Mouse (Mus musculus) sigmoid colon, adult 10 weeks (tissue): ENCODE measurements around the gene Pln. TPM values are rescaled to one million over a fixed set of nuclear protein-coding genes. Genes with fewer than 3 reads are reported as not detected.

Source experiments
- polyA plus RNA-seq: library from polyadenylated mRNA; stranded (reverse); fragments of 350-450 nt; fragmentation: Illumina TruSeq; extraction: RNeasy Lipid Tissue Mini Kit (QIAGEN cat#74804); gene quantifications from one replicate; pipeline ENCODE4 v1.2.3, GENCODE M21; 2014; ENCODE audit warnings: low read depth, low replicate concordance

Gene Pln
- polyA plus RNA-seq: 64.1 TPM

DNA sequence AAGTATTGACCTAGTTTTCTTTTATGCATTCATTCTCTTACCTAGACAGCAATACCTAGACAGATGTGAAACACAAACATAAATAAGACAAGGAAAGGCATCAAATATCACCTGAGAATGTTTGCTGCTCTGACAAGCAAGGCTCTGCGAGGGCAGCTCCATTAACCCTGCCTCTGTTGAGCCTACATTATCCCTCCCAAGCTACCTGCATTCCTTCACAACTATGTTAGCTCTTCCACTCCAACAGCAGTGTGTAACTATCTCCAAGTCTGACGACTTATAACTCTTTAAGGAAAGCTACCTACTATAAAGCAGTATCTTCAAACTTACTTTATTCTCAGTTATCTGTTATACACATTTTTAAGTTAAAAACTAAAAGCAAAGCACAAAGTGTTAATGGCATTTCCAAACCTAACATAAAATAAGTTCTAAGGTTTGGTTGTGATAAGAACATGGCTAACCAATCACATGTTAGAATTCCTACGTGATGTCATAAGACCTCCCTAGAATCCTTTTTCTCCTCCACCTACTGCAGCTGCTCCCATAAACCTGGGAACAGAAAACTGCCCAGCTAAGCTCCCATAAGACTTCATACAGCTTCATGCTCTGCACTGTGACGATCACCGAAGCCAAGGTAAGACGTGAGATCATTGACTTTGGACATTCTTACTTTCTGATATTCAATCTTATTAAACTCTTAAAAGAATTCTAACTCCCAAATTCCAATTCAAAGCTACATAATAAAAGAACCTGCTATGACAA is at the start of gene Pln:
TSS of gene Pln (plus strand) at position 506 of the 762 bp plus-strand sequence.

DNA sequence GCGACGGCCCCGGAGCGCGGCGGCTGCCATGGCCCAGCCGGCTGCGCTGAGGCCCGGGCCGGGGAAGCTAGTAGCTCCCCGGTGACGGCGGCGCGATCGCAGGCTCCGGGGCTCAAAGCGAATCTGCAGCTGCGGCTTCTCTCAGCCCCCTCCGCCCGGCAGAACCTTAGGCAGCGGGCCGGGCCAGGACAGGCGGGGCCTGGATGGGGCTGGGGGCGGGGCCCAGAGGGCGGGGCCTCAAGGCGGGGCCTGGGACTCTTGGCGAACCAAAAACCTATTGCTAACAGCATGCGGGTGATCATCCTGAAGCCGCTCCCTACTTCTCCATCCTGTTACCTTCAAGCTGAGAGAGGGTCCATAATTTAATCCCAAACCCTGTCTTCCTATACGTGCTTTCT is 42.2 kb downstream of the Pln start, which contains the start of gene Cep85l:
TSS of gene Cep85l (minus strand) at position 239 of the 398 bp plus-strand sequence.

Other genes with a start within 250 kb of the Pln start
- gene Cep85l, start 42.3 kb downstream of the Pln start, polyA plus RNA-seq: 9.3 TPM